Mouse (Mus musculus): ENCODE measurements at regions not wholly inside any gene's neighbourhood (a gene's known extent, or its start where the extent isn't known, plus 50 kb on each side); places are given as distances from the start of the nearest gene placed in this dataset.

DNA sequence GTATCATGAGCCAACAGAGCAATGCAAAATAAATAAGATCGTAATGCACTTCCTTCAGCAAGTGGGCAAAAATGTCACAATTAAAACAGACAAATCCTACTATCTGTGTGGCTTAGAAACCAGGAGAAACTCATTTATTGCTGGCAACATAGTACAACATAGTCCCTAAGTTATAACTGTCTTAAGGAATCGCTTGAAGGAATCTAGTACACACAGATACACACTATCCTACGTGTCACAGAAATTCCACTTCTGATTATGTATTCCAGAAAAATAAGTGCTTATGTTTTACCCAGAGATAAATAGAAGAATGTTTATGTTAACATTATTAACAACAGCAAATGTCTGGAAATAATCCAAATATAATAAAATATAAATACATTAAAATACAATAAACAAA, 457.9 kb downstream of the Etnk1 start:
- no peak for TF ChIP-seq CTCF (IDR thresholded peaks at IDR 0.05; ENCODE audit: insufficient read depth, low read length)
- no peak for TF ChIP-seq POLR2A (IDR thresholded peaks at IDR 0.05; ENCODE audit: borderline replicate concordance, extremely low read depth, low read depth, low read length)

All from lung, adult 2 months (tissue).